Mouse (Mus musculus) bone marrow macrophage, adult 2 months (primary cell): ENCODE results near the gene Ankrd33b.

Source experiments
- CTCF ChIP-seq: IDR thresholded peaks from 2 replicates; pipeline ENCODE4 v1.5.1; 2012; ENCODE audit warnings: low read depth, mild to moderate bottlenecking, low read length, moderate library complexity
- POLR2A ChIP-seq: IDR thresholded peaks from 2 replicates; pipeline ENCODE4 v1.6.1; 2012; ENCODE audit warnings: mild to moderate bottlenecking, low read depth, low read length, borderline replicate concordance

GRCm38 (mm10) chr15:31392705-31393104 lies 25.2 kb upstream of the Ankrd33b start:
- TF ChIP-seq POLR2A = no peak
- no peak for TF ChIP-seq CTCF
